Mouse (Mus musculus) megakaryocyte, embryonic 14.5 days (primary cell): ENCODE results near the gene Prss22.

ENCODE experiments used
- FLI1 ChIP-seq: IDR thresholded peaks from 2 replicates; pipeline ENCODE4 v1.6.1; 2012; ENCODE audit warnings: low read length, inconsistent platforms, mixed read lengths
- GATA1 ChIP-seq: IDR thresholded peaks from 3 replicates; pipeline ENCODE4 v1.6.1; 2012; ENCODE audit warnings: mixed read lengths, low read length, inconsistent platforms, borderline replicate concordance

DNA sequence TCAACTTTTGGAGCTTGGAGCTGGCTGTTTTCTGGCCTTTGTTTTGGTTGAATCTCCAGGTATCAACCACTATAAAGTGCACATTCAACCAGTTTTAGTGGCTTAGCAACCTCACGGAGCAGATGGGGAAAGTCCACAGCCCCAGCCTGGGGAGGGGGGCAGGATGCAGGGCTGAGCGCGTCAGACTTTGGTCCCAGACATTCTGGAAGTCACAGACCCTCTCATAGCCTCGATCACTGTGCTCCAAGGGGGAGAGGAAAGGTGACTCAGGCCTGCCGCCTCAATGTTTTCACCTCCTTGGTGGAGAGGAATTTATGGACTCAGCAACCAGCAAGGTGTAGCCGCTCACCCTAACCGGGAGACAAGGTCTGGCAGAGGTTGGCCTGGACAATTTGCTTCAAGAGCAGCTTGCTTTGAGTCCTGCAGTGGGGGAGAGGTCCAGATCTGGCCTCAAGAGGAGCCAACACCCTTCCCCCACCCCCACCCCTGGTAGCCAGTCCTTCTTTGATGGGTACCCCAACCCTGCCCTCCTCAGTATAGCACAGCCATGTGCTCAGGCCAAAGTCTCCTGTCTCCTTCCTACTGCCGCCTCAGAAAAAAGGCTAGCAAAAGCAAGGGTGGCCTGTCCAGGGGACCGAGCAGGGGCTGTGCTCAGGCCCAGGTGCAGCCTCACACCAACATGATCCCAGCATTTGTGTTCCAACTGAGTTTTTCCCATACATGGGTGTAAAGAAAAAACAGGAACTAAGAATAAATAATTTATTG, 4.9 kb downstream of the Prss22 start:
- TF ChIP-seq GATA1 (no peak), FLI1 (no peak)
